Mouse (Mus musculus): ENCODE measurements around the gene Msi1. TPM values are rescaled to one million over a fixed set of nuclear protein-coding genes. Genes with fewer than 3 reads are reported as not detected.

Msi1 gene
- under 1 TPM in 1 of 26 experiments, not detected in 25; 0.38 TPM for total RNA-seq (2018; cell fraction: chromatin; rRNA removed)
- under 1 TPM in 1 of 26 experiments, not detected in 25; 0.14 TPM for total RNA-seq (2018; cell fraction: cytosol; rRNA removed)
- total RNA-seq (2018; cell fraction: nucleus; rRNA removed) = not detected
- polyA plus RNA-seq (2018) = not detected in 3 replicates

DNA sequence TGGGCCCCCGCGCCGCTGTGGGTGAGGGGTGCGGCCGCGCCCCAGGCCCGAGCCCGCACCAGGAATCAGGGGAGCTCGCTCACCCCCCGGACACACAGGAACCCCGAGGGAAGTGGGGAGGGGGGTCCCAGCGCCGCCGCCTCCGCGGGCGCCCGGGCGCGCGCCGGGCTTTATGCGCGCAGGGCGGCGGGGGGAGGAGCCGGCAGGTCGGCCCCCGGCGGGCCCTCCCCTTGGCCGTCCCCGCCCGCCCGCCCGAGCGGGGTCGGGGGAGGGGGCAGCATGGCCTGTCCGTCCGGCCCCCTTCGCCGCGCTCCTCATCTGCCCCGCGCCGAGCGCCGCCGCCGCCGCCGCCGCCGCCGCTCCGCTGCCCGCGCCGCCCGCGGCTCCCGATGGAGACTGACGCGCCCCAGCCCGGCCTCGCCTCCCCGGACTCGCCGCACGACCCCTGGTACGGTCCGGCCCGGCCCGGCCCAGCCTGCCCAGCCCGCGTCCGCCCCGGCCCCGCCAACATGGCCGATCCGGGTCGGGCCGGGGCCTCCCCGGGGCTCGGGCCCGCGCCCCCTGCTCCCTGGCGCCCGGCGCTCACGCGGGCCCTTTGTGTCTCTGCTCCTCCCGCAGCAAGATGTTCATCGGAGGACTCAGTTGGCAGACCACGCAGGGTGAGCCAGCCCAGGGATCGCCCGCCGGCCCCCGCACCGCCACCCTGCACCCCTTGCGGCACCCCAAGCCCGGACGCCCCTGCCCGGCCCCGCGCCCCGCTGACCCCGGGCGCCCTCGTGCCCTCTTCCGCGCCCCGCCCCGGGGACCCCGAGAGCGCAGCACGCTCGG, at the start of gene Msi1:
Gene Msi1, plus strand, starts transcription at position 241 of the 828 bp plus-strand sequence.
- H3K36me3 ChIP-seq (ENCODE audit: inconsistent target) = no peaks in the 10 kb centered on the region

DNA sequence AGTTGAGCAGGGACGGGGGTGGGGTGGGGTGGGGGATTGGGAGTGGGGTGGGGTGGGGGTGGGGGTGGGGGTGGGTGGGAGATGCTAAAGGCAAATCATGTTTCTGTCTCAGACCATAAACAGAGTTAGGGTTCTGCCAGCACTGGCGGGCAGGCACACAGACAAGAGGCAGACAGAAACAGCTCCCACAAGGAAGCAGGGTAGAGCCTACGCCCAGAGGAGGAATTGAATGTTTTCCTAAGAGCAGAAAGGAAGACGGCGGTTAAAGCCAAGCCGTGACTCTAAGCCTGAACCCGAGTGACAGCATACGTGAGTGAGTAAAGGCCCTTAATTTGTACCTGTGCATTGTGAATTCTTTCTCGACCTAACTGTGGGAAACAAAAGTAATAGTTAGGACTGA, 37.5 kb upstream of the Msi1 start:
- Histone ChIP-seq H3K27ac (no peak overlapping the region), H3K36me3 (ENCODE audit: inconsistent target) (no peaks in the 10 kb centered on the region), H3K4me3 (ENCODE audit: inconsistent target) (no peak overlapping the region), H3K79me2 (ENCODE audit: inconsistent target) (no peaks in the 10 kb centered on the region)
- WGBS (ENCODE audit: missing documents) = 68% methylated on average over 9 of the region's 9 CpGs

More for the DNA sequence above, at the start of gene Msi1:
- WGBS (ENCODE audit: missing documents) = 1% methylated on average over 64 of the region's 117 CpGs
- Histone ChIP-seq H3K79me2 (ENCODE audit: inconsistent target) (no peaks in the 10 kb centered on the region), H3K4me3 (ENCODE audit: inconsistent target) (no peak within 1 kb of the TSS), H3K27ac (no peak within 1 kb of the TSS)

DNA sequence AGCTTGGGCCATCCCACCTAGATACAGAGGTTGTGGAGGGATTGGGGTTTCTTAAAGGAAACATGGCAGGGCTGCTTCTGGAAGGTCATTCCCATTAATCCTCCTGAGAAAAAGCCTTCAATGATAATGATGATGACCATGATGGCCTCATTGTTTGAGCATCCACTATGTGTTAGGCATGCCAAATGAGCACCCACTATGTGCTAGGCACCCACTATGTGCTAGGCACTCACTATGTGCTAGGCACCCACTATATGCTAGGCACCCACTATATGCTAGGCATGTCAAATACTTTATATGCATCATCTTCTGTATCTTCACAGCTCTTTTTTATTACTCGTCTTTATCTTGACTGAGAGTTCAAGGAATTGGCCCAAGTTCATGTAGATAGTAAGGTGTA, 36.4 kb upstream of the Msi1 start:
- no peak overlapping the region for H3K27ac ChIP-seq
- no peak overlapping the region for H3K4me3 ChIP-seq (ENCODE audit: inconsistent target)
- no peaks in the 10 kb centered on the region for H3K36me3 ChIP-seq (ENCODE audit: inconsistent target)
- WGBS (ENCODE audit: missing documents) = 83% methylated on average over 1 of the region's 1 CpGs
- no peaks in the 10 kb centered on the region for H3K79me2 ChIP-seq (ENCODE audit: inconsistent target)

DNA sequence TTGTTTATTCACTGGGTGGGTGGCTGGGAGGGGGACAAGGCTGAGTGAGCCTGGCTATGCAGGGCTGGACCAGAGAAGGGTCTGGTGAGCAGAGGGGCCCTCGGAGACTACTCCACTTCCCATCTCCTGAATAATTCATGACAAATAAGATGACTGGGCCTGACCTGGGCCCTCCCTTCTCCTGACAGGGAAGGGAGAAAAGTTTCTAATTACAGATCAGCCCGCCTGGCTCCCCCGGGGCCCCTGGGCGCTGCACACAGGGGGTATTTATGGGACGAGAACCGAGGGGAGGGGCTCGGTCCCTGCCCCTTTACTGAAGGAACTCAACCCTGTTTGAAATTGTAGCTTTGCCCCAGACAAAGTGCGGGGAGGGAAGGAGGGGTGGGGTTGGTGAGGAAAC, 35.2 kb upstream of the Msi1 start:
- Histone ChIP-seq H3K27ac (no peak overlapping the region), H3K4me3 (ENCODE audit: inconsistent target) (no peak overlapping the region), H3K36me3 (ENCODE audit: inconsistent target) (no peaks in the 10 kb centered on the region), H3K79me2 (ENCODE audit: inconsistent target) (no peaks in the 10 kb centered on the region)
- 19% methylated on average over 8 of the region's 8 CpGs for WGBS (ENCODE audit: missing documents)

DNA sequence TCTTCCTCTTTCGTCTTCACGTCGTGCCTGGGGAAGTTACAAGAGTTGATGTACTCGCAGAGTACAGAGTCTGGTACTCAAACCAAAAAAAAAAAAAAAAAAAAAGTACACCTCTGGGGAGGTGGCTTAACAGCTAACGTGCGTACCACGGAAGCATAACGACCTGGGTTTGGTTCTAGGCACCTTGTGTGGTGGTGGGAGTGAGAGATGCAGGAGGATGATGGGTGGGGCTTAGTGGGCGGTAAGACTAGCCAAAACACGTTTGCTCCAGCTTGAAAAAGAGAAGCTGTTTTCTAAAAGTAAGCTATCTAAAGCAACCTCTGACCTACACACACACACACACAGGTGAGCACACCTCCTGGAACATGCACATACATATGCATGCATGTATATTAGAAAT, 34.6 kb upstream of the Msi1 start:
- no peaks in the 10 kb centered on the region for H3K36me3 ChIP-seq (ENCODE audit: inconsistent target)
- 11% methylated on average over 9 of the region's 10 CpGs for WGBS (ENCODE audit: missing documents)
- H3K27ac ChIP-seq = no peak overlapping the region
- H3K79me2 ChIP-seq (ENCODE audit: inconsistent target) = no peaks in the 10 kb centered on the region
- H3K4me3 ChIP-seq (ENCODE audit: inconsistent target) = no peak overlapping the region

DNA sequence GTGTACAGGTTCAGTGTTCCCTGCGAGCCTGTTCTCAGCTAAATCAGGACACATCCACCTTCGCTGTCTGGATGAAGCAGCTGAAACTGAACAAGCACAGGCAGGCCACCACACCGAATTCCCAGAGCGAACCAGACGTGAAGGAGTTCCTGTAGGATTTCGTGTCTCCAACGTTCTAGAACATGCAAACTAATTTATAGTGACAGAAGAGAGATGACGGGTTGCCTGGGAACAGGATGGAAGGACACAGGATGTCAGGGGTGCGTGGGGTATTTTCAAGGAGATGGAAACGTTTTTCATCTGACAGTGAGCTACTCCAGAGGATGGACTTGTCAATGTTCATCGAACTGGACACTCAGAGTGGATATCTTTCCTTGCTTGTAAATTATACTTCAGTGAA, 32.7 kb upstream of the Msi1 start:
- WGBS (ENCODE audit: missing documents) = 79% methylated on average over 11 of the region's 11 CpGs
- H3K79me2 ChIP-seq (ENCODE audit: inconsistent target) = no peaks in the 10 kb centered on the region
- no peak overlapping the region for H3K27ac ChIP-seq
- H3K36me3 ChIP-seq (ENCODE audit: inconsistent target) = no peaks in the 10 kb centered on the region
- H3K4me3 ChIP-seq (ENCODE audit: inconsistent target) = no peak overlapping the region

DNA sequence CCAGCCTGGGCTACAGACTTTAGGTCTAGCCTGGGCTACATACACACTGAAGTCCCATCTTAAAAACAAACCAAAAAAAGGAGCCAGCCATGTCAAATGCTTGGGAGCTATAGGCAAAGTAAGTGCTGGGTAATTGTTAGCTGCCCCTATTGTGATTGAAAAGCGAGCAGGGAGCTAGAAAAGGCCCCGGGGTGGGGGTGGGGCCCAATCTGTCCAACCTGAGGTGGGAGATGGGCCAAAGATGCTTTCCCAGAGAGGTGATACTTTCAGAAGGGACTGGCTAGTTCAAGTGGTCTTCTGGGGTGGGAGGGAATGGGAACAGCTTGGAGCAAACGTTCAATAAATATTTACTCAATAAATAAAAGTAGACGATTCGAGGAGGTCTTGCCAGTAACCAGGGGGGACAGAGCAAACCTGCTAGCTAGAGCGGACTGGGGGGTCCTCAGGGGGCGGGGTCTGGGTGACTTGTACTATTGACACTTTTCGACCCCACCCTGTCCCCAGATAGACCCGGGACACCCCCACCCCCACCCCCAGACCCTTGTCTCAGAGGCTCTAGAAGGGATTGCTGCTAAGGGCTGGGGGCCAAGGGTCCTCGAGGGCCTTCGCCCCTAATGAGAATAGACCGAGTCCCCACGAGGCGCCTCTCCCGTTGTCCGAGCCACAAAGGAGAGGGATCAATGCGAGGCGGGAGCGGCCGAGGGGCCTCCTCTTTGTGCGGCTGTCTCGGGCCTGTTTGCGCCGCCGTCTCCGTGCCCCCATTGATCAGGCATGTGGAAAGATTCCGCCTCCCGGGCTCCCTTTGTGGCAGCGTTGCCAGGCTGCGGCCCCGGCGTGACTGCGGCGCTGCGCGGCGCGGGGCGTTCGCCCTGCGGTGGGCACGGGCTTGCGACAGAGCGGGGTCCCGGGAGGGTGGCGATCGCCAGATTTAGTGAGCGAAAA, 31.3 kb upstream of the Msi1 start:
- Histone ChIP-seq H3K4me3 (ENCODE audit: inconsistent target) (no peak overlapping the region), H3K79me2 (ENCODE audit: inconsistent target) (no peaks in the 10 kb centered on the region), H3K36me3 (ENCODE audit: inconsistent target) (no peaks in the 10 kb centered on the region), H3K27ac (no peak overlapping the region)
- 8% methylated on average over 46 of the region's 48 CpGs for WGBS (ENCODE audit: missing documents)

DNA sequence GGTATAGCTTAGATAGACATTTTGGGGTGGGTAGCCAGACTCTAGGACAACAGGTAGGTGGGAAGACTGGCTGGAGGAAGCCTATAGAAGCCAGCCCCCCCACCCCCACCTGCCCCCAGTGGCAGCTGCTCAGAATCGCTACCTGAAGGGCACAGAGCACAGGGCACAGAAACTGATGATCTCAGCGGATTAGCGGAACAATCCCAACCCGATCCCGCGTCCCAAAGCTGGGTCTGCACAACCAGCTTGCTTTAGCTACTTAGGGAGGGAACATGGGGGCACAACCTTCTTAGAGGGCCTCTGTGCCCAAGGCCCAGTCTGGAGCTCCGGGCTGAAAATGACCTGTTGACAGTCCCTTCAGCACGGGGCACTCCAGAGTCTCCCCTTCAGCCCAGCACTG, 27.3 kb upstream of the Msi1 start:
- H3K79me2 ChIP-seq (ENCODE audit: inconsistent target) = no peaks in the 10 kb centered on the region
- no peak overlapping the region for H3K27ac ChIP-seq
- H3K36me3 ChIP-seq (ENCODE audit: inconsistent target) = no peaks in the 10 kb centered on the region
- 91% methylated on average over 8 of the region's 8 CpGs for WGBS (ENCODE audit: missing documents)
- H3K4me3 ChIP-seq (ENCODE audit: inconsistent target) = no peak overlapping the region

DNA sequence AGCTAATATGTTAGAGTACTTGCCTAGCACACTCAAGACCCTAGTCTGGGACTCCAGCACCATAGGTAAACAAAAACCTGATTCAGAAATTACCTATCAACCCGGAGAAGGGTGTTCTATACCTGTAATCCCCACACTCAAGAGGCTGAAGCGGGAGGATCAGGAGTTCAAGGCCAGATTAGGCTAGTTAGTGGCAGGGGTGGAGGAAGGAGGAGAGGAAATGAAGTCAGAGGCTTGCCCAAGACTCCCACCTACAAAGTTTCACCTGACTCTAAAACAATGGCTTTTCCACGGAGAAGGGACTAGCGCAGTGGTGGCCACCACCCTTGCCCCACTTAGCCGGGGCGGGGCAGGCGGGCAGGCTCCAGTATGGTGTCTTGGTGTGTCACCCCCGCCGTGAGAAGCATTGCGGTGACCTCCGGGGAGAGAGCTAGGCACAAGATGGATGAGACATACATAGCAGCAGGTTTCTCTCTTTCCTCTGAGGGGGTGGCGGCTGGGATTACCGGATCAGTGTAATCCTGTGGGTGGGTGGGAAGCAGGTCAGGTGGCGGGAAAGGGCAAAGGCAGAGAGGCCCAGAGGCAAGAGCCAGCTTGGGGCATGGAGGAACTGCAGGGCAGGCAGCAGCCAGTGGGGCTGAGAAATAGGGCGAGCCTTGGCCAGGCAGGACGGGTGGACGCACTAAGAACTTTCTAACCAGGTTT, 25.8 kb upstream of the Msi1 start:
- H3K4me3 ChIP-seq (ENCODE audit: inconsistent target) = no peak overlapping the region
- H3K27ac ChIP-seq = no peak overlapping the region
- H3K79me2 ChIP-seq (ENCODE audit: inconsistent target) = no peaks in the 10 kb centered on the region
- 41% methylated on average over 11 of the region's 17 CpGs for WGBS (ENCODE audit: missing documents)
- no peaks in the 10 kb centered on the region for H3K36me3 ChIP-seq (ENCODE audit: inconsistent target)

DNA sequence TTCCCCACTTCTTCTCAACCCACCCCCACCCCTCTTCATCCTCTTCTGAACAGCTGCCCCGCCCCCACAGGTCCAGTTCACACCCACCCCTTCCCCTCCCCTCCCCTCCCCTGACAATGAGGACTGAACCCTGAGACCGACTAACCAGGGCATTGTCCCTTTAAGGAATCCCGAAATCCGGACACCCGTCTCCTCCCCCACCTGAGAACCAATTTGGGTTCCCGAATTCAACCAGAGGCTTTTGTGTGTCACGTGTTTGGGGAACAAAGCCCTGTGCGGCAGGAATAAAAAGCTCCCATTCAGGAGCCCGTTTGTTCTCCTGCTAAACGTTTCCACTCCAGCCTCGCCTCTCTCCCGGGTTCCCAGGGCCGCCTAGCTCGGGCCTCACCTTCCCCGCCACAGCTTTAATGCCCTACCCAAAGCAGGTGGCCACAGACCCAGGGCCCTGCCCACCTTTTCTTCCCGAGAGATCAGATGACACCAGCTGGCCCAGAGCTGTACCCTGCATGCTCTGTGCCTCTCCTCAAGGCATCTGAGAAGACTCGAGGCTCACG, 25.1 kb upstream of the Msi1 start:
- Histone ChIP-seq H3K4me3 (ENCODE audit: inconsistent target) (no peak overlapping the region), H3K79me2 (ENCODE audit: inconsistent target) (no peaks in the 10 kb centered on the region), H3K27ac (no peak overlapping the region), H3K36me3 (ENCODE audit: inconsistent target) (no peaks in the 10 kb centered on the region)
- WGBS (ENCODE audit: missing documents) = 25% methylated on average over 17 of the region's 18 CpGs

DNA sequence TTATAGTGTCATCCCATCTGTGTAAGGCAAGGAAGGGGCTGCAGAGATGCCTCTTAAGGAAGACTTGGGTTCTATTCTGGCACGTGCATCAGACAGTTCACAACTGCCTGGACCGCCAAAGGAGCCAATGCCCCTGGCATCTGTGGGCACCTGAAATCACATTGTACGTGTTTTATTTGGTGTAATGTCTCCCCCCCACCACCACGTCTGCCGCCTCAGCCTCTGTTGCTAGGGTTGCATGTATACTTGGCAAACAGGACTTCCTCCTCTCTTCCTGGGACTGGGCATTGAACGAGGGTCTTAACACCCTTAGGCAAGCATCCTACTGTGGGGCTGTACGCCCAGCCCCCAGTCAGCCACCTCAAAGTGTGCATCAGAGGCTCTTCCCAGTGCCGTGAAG, 24.2 kb upstream of the Msi1 start:
- WGBS (ENCODE audit: missing documents) = 65% methylated on average over 8 of the region's 8 CpGs
- H3K36me3 ChIP-seq (ENCODE audit: inconsistent target) = no peaks in the 10 kb centered on the region

DNA sequence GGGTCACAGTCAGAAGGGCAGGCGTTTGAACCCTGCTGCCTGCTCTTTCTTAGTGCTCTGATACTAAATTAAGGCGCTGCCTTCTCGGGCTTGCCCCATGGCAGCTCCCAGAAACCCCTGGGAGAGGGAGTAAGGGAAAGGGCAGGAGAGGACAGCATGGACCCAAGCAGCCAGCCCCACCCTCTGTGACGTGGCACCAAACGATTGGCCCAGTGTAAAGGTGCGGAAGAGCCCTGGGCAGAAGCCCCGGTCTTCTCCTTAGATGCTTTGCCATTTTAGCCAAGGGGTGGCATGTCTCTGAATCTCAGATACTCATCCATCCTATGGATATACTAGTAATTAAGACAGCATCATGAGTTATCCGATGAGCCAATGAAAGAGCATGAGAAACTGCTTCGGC, 21.3 kb upstream of the Msi1 start:
- no peak overlapping the region for H3K4me3 ChIP-seq (ENCODE audit: inconsistent target)
- H3K79me2 ChIP-seq (ENCODE audit: inconsistent target) = no peaks in the 10 kb centered on the region
- H3K27ac ChIP-seq = no peak overlapping the region
- WGBS (ENCODE audit: missing documents) = 45% methylated on average over 9 of the region's 9 CpGs
- H3K36me3 ChIP-seq (ENCODE audit: inconsistent target) = no peaks in the 10 kb centered on the region

More for the DNA sequence above, 24.2 kb upstream of the Msi1 start:
- H3K4me3 ChIP-seq (ENCODE audit: inconsistent target) = no peak overlapping the region
- no peaks in the 10 kb centered on the region for H3K79me2 ChIP-seq (ENCODE audit: inconsistent target)
- no peak overlapping the region for H3K27ac ChIP-seq

DNA sequence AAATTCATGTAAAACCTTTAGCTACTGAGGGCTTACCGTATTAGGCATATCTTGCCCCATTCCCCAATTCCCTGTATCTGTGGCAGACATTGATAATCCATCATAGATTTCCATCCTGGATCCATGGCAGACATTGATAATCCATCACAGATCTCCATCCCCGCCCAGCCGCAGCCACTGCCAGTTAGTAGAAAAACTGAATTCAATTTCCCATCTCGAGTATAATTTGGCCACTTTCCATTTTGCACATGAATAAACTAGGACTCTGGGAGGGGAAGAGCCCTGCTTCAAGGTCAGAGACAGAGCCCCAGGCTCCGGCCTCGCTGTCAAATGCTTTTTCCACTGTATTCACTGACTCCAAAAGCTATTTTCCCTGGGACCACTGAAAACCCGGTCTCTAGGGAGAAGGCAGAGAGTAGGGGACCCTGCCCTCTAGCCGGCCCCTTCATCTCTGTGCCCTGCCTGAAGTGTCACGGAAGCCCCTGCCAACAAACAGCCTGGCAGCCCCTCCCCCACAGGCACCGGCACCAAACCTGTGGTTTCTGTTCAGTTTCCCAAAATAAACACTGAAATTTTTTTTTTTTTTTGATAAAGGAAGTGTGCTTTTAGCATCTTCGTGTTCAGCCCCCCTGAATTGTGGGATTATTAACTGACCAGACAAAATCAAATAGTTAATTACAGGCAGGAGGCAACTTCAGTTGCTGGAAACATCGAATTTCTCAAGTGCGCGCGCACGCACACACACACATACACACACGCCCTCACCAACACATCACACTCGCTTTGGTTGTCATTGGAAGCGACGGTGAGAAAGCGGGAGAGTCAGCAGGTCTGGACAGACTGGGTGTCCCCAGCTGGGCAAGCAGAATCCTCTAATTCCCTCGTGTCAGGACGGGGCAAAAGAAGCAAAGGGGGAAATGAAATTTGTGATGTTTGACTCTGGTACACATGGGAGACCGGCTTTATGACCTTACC, 14.0 kb upstream of the Msi1 start:
- no peaks in the 10 kb centered on the region for H3K79me2 ChIP-seq (ENCODE audit: inconsistent target)
- no peaks in the 10 kb centered on the region for H3K36me3 ChIP-seq (ENCODE audit: inconsistent target)
- WGBS (ENCODE audit: missing documents) = 22% methylated on average over 24 of the region's 24 CpGs
- no peak overlapping the region for H3K4me3 ChIP-seq (ENCODE audit: inconsistent target)
- no peak overlapping the region for H3K27ac ChIP-seq

Measured in macrophage (primary cell).